Mouse (Mus musculus) B cell, adult 2 months (primary cell): ENCODE data around the gene Unc93a.
"Not testable (repeated sequence)": the region's sequence is repeated elsewhere in the genome, so short reads cannot be mapped to it uniquely, and the experiment has no call there.

Experiments used
- DNase-seq, 2 experiments: peaks; one replicate each; pipeline ENCODE4 v3.0.0; 2022

The Unc93a gene

GRCm38 (mm10) chr17:13131710-13132109 is at the start of gene Unc93a:
TSS of gene Unc93a (minus strand) at chr17:13131810.
- not testable (repeated sequence) for DNase-seq

GRCm38 (mm10) chr17:13180491-13180890 is 48.9 kb upstream of the Unc93a start:
- not testable (repeated sequence) for DNase-seq

GRCm38 (mm10) chr17:13179021-13179420 is 47.4 kb upstream of the Unc93a start:
- DNase-seq = not testable (repeated sequence)

GRCm38 (mm10) chr17:13177796-13178195 is 46.2 kb upstream of the Unc93a start:
- DNase-seq = not testable (repeated sequence)

GRCm38 (mm10) chr17:13175609-13176008 is 44.0 kb upstream of the Unc93a start:
- not testable (repeated sequence) for DNase-seq

GRCm38 (mm10) chr17:13174029-13174428 is 42.4 kb upstream of the Unc93a start:
- peak in 1 of 2 experiments; percentile 14 for DNase-seq

- not testable (repeated sequence) for DNase-seq
Observed at GRCm38 (mm10) chr17:13173578-13173977, 42.0 kb upstream of the Unc93a start.

GRCm38 (mm10) chr17:13146128-13146527 is 14.5 kb upstream of the Unc93a start:
- DNase-seq = not testable (repeated sequence)

GRCm38 (mm10) chr17:13144580-13145215 is 13.1 kb upstream of the Unc93a start:
- DNase-seq = not testable (repeated sequence)

GRCm38 (mm10) chr17:13142665-13143064 is 11.1 kb upstream of the Unc93a start:
- DNase-seq = not testable (repeated sequence)

- not testable (repeated sequence) for DNase-seq
Observed at GRCm38 (mm10) chr17:13135356-13135755, 3.7 kb upstream of the Unc93a start.

GRCm38 (mm10) chr17:13132352-13132751 is 742 bp upstream of the Unc93a start:
- DNase-seq = not testable (repeated sequence)

- DNase-seq = not testable (repeated sequence)
Observed at GRCm38 (mm10) chr17:13129737-13130465, 1.7 kb downstream of the Unc93a start.

- not testable (repeated sequence) for DNase-seq
Observed at GRCm38 (mm10) chr17:13129324-13129723, 2.3 kb downstream of the Unc93a start.

- not testable (repeated sequence) for DNase-seq
Observed at GRCm38 (mm10) chr17:13124241-13124640, 7.4 kb downstream of the Unc93a start.

- DNase-seq = not testable (repeated sequence)
Observed at GRCm38 (mm10) chr17:13123308-13124038, 8.1 kb downstream of the Unc93a start.

GRCm38 (mm10) chr17:13112504-13113291 is 18.9 kb downstream of the Unc93a start:
- not testable (repeated sequence) for DNase-seq

- DNase-seq = not testable (repeated sequence)
Observed at GRCm38 (mm10) chr17:13106563-13106962, 25.0 kb downstream of the Unc93a start.

GRCm38 (mm10) chr17:13092960-13093359 is 38.6 kb downstream of the Unc93a start:
- not testable (repeated sequence) for DNase-seq

- not testable (repeated sequence) for DNase-seq
Observed at GRCm38 (mm10) chr17:13092100-13092764, 39.4 kb downstream of the Unc93a start.

- DNase-seq = not testable (repeated sequence)
Observed at GRCm38 (mm10) chr17:13091510-13091909, 40.1 kb downstream of the Unc93a start.

- not testable (repeated sequence) for DNase-seq
Observed at GRCm38 (mm10) chr17:13069227-13069626, 62.4 kb downstream of the Unc93a start.
